Mouse (Mus musculus): ENCODE measurements around the gene St3gal4. TPM values are rescaled to one million over a fixed set of nuclear protein-coding genes. Genes with fewer than 3 reads are reported as not detected.
A peak's percentile ranks its signal among the peaks of the same experiment; 100 is the strongest.
"Not testable (repeated sequence)": the region's sequence is repeated elsewhere in the genome, so short reads cannot be mapped to it uniquely, and the experiment has no call there.

St3gal4 gene
- polyA plus RNA-seq, 2 experiments: 14.5 to 35.6 TPM

DNA sequence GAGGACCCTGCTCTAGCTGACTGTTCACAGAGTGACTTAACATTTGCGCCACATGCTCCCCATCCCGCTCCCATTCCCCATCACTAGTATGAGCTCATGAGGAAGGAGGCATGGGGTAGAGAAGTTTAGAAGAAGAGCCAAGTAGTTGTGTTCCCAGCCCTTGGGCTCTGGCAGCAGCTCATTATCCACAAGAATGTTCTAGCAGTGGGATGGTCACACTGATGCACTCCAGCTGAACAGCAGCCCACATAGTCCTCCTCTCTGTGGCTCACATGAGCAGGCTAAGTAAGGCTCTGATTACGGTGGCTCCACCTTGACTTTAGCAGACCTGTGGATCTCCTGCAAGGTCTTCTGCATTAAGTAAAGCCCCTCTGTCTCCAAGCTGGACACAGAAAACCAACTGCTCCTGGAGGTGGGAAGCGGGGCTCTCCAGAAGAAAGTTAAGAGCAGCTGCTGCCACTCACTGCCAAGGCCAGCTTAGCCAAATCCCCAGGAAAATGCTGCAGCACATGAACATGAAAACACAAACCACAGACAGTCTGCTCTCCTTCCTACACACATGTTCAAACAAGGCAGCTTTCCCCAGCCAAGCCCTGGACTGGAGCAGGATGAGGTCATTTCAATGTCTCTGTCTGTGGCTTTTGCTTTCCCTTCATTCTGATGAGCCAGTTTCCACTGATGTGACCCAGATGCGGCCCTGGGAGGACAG is 37.1 kb upstream of the St3gal4 start:
- ATAC-seq (ENCODE audit: low FRiP score, low read depth) (peak; percentile 70), DNase-seq (ENCODE audit: low spot score) (peak; percentile 59)
- no peak overlapping the region for H3K4me2 ChIP-seq (replicated peaks; ENCODE audit: low read depth, low read length, severe bottlenecking)
- no peak overlapping the region for H3K9ac ChIP-seq (ENCODE audit: low read depth, low read length, severe bottlenecking)
- H3K4me1 ChIP-seq (ENCODE audit: control insufficient read depth, insufficient read depth, low read length): peaks cover 10% of the 10 kb centered on the region; the same call in 1 of the 2 replicates
- H3K27me3 ChIP-seq (ENCODE audit: control insufficient read depth, insufficient read depth, low read length): no peaks in the 10 kb centered on the region
- no peak overlapping the region for H3K4me3 ChIP-seq (replicated peaks; ENCODE audit: low read length)
- TF ChIP-seq POLR2A (IDR thresholded peaks at IDR 0.05; ENCODE audit: borderline replicate concordance, extremely low read depth, insufficient read depth, insufficient read length): no peak
- 72% methylated on average over 5 of the region's 5 CpGs for WGBS
- no peaks in the 10 kb centered on the region for H3K9me3 ChIP-seq (ENCODE audit: control insufficient read depth, low read length)
- peak overlapping the region; percentile 40 for H3K27ac ChIP-seq (replicated peaks; ENCODE audit: low read depth, low read length)
- H3K36me3 ChIP-seq (ENCODE audit: control insufficient read depth, insufficient read depth, low read length): no peaks in the 10 kb centered on the region; the same call in 1 of the 2 replicates

DNA sequence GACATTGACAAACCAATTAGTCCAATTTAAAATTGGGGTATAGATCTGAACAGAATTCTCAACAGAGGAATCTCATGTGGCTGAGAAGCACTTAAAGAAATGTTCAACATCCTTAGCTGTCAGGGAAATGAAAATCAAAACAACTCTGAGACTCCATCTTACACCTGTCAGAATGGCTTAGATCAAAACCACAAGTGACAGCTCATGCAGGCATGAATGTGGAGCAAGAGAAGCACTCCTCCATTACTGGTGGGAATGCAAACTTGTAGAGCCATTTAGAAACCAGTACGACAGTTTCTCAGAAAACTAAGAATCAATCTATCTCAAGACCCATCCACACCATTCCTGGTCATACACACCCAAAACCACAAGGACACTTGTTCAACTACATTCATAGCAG is 33.9 kb upstream of the St3gal4 start:
- ATAC-seq (ENCODE audit: low FRiP score, low read depth): no peak
- H3K9ac ChIP-seq (ENCODE audit: low read depth, low read length, severe bottlenecking): no peak overlapping the region
- no peaks in the 10 kb centered on the region; the same call in 1 of the 2 replicates for H3K36me3 ChIP-seq (ENCODE audit: control insufficient read depth, insufficient read depth, low read length)
- H3K27ac ChIP-seq (replicated peaks; ENCODE audit: low read depth, low read length): no peak overlapping the region
- H3K27me3 ChIP-seq (ENCODE audit: control insufficient read depth, insufficient read depth, low read length): no peaks in the 10 kb centered on the region
- no peaks in the 10 kb centered on the region for H3K9me3 ChIP-seq (ENCODE audit: control insufficient read depth, low read length)
- DNase-seq (ENCODE audit: low spot score): no peak
- peaks cover 10% of the 10 kb centered on the region; the same call in 1 of the 2 replicates for H3K4me1 ChIP-seq (ENCODE audit: control insufficient read depth, insufficient read depth, low read length)
- no peak overlapping the region for H3K4me2 ChIP-seq (replicated peaks; ENCODE audit: low read depth, low read length, severe bottlenecking)
- no peak for TF ChIP-seq POLR2A (IDR thresholded peaks at IDR 0.05; ENCODE audit: borderline replicate concordance, extremely low read depth, insufficient read depth, insufficient read length)
- no peak overlapping the region for H3K4me3 ChIP-seq (replicated peaks; ENCODE audit: low read length)
- WGBS: 89% methylated on average over 1 of the region's 1 CpGs

GRCm38 (mm10) chr9:35148822-35149221 is 29.8 kb upstream of the St3gal4 start:
- H3K9me3 ChIP-seq (ENCODE audit: control insufficient read depth, low read length); ATAC-seq (ENCODE audit: low FRiP score, low read depth); DNase-seq (ENCODE audit: low spot score); H3K27me3 ChIP-seq (ENCODE audit: control insufficient read depth, insufficient read depth, low read length); H3K36me3 ChIP-seq (ENCODE audit: control insufficient read depth, insufficient read depth, low read length); H3K9ac ChIP-seq (ENCODE audit: low read depth, low read length, severe bottlenecking); H3K4me1 ChIP-seq (ENCODE audit: control insufficient read depth, insufficient read depth, low read length); H3K4me2 ChIP-seq (replicated peaks; ENCODE audit: low read depth, low read length, severe bottlenecking); H3K4me3 ChIP-seq (replicated peaks; ENCODE audit: low read length); H3K27ac ChIP-seq (replicated peaks; ENCODE audit: low read depth, low read length): not testable (repeated sequence)

DNA sequence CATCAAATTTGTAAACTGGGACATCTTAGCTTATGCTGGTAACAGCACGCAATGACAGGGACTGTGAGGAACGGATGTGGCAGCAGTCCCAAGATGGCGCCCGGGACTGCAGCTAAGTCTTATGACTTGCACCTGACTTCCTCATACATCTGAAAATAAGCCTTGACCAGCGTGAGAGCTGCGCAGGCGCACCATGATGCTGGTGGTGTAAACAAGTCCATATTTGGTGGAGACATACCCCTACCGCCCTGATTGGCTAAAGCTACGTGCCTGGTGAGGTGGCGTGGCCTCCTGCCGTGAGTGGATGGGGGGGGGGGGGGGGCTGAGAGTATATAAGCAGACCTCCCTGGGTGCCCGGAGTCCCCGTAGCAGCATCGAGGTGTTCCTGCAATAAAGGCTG is 28.2 kb upstream of the St3gal4 start:
- H3K4me3 ChIP-seq (replicated peaks; ENCODE audit: low read length); ATAC-seq (ENCODE audit: low FRiP score, low read depth): not testable (repeated sequence)
- WGBS: 95% methylated on average over 14 of the region's 14 CpGs

GRCm38 (mm10) chr9:35145829-35146228 is 26.8 kb upstream of the St3gal4 start:
- no peak for TF ChIP-seq POLR2A (IDR thresholded peaks at IDR 0.05; ENCODE audit: borderline replicate concordance, extremely low read depth, insufficient read depth, insufficient read length)
- H3K9ac ChIP-seq (ENCODE audit: low read depth, low read length, severe bottlenecking): no peak overlapping the region
- H3K27me3 ChIP-seq (ENCODE audit: control insufficient read depth, insufficient read depth, low read length): no peaks in the 10 kb centered on the region
- 94% methylated on average over 1 of the region's 1 CpGs for WGBS
- no peak for ATAC-seq (ENCODE audit: low FRiP score, low read depth)
- no peak overlapping the region for H3K4me2 ChIP-seq (replicated peaks; ENCODE audit: low read depth, low read length, severe bottlenecking)
- H3K9me3 ChIP-seq (ENCODE audit: control insufficient read depth, low read length): no peaks in the 10 kb centered on the region
- H3K27ac ChIP-seq (replicated peaks; ENCODE audit: low read depth, low read length): no peak overlapping the region
- no peak for DNase-seq (ENCODE audit: low spot score)
- H3K4me3 ChIP-seq (replicated peaks; ENCODE audit: low read length): no peak overlapping the region
- H3K36me3 ChIP-seq (ENCODE audit: control insufficient read depth, insufficient read depth, low read length): no peaks in the 10 kb centered on the region
- no peaks in the 10 kb centered on the region for H3K4me1 ChIP-seq (ENCODE audit: control insufficient read depth, insufficient read depth, low read length)

More for the DNA sequence above, 28.2 kb upstream of the St3gal4 start:
- not testable (repeated sequence) for H3K9ac ChIP-seq (ENCODE audit: low read depth, low read length, severe bottlenecking); H3K4me2 ChIP-seq (replicated peaks; ENCODE audit: low read depth, low read length, severe bottlenecking); H3K27me3 ChIP-seq (ENCODE audit: control insufficient read depth, insufficient read depth, low read length); H3K4me1 ChIP-seq (ENCODE audit: control insufficient read depth, insufficient read depth, low read length); DNase-seq (ENCODE audit: low spot score); H3K27ac ChIP-seq (replicated peaks; ENCODE audit: low read depth, low read length); H3K9me3 ChIP-seq (ENCODE audit: control insufficient read depth, low read length); H3K36me3 ChIP-seq (ENCODE audit: control insufficient read depth, insufficient read depth, low read length)

GRCm38 (mm10) chr9:35145118-35145517 is 26.1 kb upstream of the St3gal4 start:
- no peak for TF ChIP-seq POLR2A (IDR thresholded peaks at IDR 0.05; ENCODE audit: borderline replicate concordance, extremely low read depth, insufficient read depth, insufficient read length)

More at GRCm38 (mm10) chr9:35145118-35145517, 26.1 kb upstream of the St3gal4 start:
- 84% methylated on average over 8 of the region's 9 CpGs for WGBS
- Histone ChIP-seq H3K9ac (ENCODE audit: low read depth, low read length, severe bottlenecking) (no peak overlapping the region), H3K27me3 (ENCODE audit: control insufficient read depth, insufficient read depth, low read length) (no peaks in the 10 kb centered on the region), H3K36me3 (ENCODE audit: control insufficient read depth, insufficient read depth, low read length) (no peaks in the 10 kb centered on the region), H3K9me3 (ENCODE audit: control insufficient read depth, low read length) (no peaks in the 10 kb centered on the region), H3K4me3 (replicated peaks; ENCODE audit: low read length) (no peak overlapping the region), H3K4me2 (replicated peaks; ENCODE audit: low read depth, low read length, severe bottlenecking) (no peak overlapping the region), H3K27ac (replicated peaks; ENCODE audit: low read depth, low read length) (no peak overlapping the region), H3K4me1 (ENCODE audit: control insufficient read depth, insufficient read depth, low read length) (peaks cover 3% of the 10 kb centered on the region; the same call in 1 of the 2 replicates)
- no peak for DNase-seq (ENCODE audit: low spot score)
- no peak for ATAC-seq (ENCODE audit: low FRiP score, low read depth)
